Mouse (Mus musculus) intestine, embryonic 15.5 days (tissue): ENCODE results near the gene Pex7. TPM values are rescaled to one million over a fixed set of nuclear protein-coding genes. Genes with fewer than 3 reads are reported as not detected.

Source experiments
- ATAC-seq: fragments of 200-750 bp; cut with Nextera tagmentation; 2 replicates; pipeline ENCODE4 v1.8.0; 2017; ENCODE audit warnings: moderate TSS enrichment, moderate library complexity
- H3K27ac ChIP-seq: fragments of 300-500 bp; sonication (generic); 2 replicates; pipeline ENCODE4 v1.5.1; 2015; ENCODE audit warnings: mild to moderate bottlenecking, inconsistent platforms
- H3K27me3 ChIP-seq: fragments of 300-500 bp; sonication (generic); replicated peaks from 2 replicates; pipeline ENCODE4 v1.6.1; 2015; ENCODE audit warnings: inconsistent platforms
- H3K36me3 ChIP-seq: fragments of 300-500 bp; sonication (generic); 2 replicates; pipeline ENCODE4 v1.6.1; 2015; ENCODE audit warnings: inconsistent platforms
- H3K4me1 ChIP-seq: fragments of 300-500 bp; sonication (generic); replicated peaks from 2 replicates; pipeline ENCODE4 v1.6.1; 2015; ENCODE audit warnings: inconsistent platforms
- H3K4me2 ChIP-seq: fragments of 300-500 bp; sonication (generic); replicated peaks from 2 replicates; pipeline ENCODE4 v1.6.1; 2015; ENCODE audit warnings: mild to moderate bottlenecking, inconsistent platforms
- H3K4me3 ChIP-seq: fragments of 300-500 bp; sonication (generic); replicated peaks from 2 replicates; pipeline ENCODE4 v1.5.1; 2015; ENCODE audit warnings: inconsistent platforms
- H3K9ac ChIP-seq: fragments of 300-500 bp; sonication (generic); 2 replicates; pipeline ENCODE4 v1.6.1; 2015; ENCODE audit warnings: inconsistent platforms
- H3K9me3 ChIP-seq: fragments of 300-500 bp; sonication (generic); 2 replicates; pipeline ENCODE4 v1.6.1; 2016; ENCODE audit warnings: inconsistent platforms
- WGBS: fragments of 180-500 bp; shearing (Covaris S2); methylation state at CpG from one replicate; pipeline ENCODE4 v1.1.7; 2015; 5-methylcytosine and 5-hydroxymethylcytosine counted together
- polyA plus RNA-seq: library from polyadenylated mRNA; unstranded; fragments of >200 nt; fragmentation: Nextera tagmentation; extraction: Ambion mirVana; gene quantifications from 2 replicates; pipeline ENCODE4 v1.2.1, GENCODE M21; 2015

The Pex7 gene
- 48.8 and 50.3 TPM in 2 replicates for polyA plus RNA-seq

GRCm38 (mm10) chr10:19907246-19907804, at the start of gene Pex7:
Gene Pex7, minus strand, starts transcription at chr10:19907689.
- peak within 1 kb of the TSS; percentile 95 for H3K9ac ChIP-seq
- no peaks in the 10 kb centered on the region for H3K9me3 ChIP-seq
- peak; percentile 98 for ATAC-seq
- peak within 1 kb of the TSS; percentile 97 for H3K27ac ChIP-seq
- no peaks in the 10 kb centered on the region for H3K4me1 ChIP-seq
- H3K4me2 ChIP-seq: peak within 1 kb of the TSS; percentile 50
- under 1% methylated on average over 59 of the region's 60 CpGs for WGBS
- no peaks in the 10 kb centered on the region for H3K36me3 ChIP-seq
- H3K4me3 ChIP-seq: peak within 1 kb of the TSS; percentile 85
- no peaks in the 10 kb centered on the region for H3K27me3 ChIP-seq

GRCm38 (mm10) chr10:19956745-19957144, 49.3 kb upstream of the Pex7 start:
- 26% methylated on average over 6 of the region's 6 CpGs for WGBS
- Histone ChIP-seq H3K36me3 (no peaks in the 10 kb centered on the region), H3K27me3 (no peaks in the 10 kb centered on the region), H3K4me3 (no peak overlapping the region), H3K9me3 (no peaks in the 10 kb centered on the region), H3K4me1 (peaks cover 12% of the 10 kb centered on the region), H3K27ac (no peak overlapping the region), H3K9ac (no peak overlapping the region), H3K4me2 (peak overlapping the region; percentile 22; the same call in 1 of the 2 replicates)
- peak; percentile 76 for ATAC-seq

- Histone ChIP-seq H3K9ac (no peak overlapping the region), H3K27ac (no peak overlapping the region), H3K36me3 (no peaks in the 10 kb centered on the region), H3K27me3 (no peaks in the 10 kb centered on the region), H3K4me3 (no peak overlapping the region), H3K4me2 (no peak overlapping the region), H3K9me3 (no peaks in the 10 kb centered on the region), H3K4me1 (peaks cover 12% of the 10 kb centered on the region)
- ATAC-seq: no peak
- WGBS: 94% methylated on average over 6 of the region's 6 CpGs
These were observed 48.3 kb upstream of the Pex7 start for GRCm38 (mm10) chr10:19955817-19956216.

- Histone ChIP-seq H3K9ac (no peak overlapping the region), H3K9me3 (no peaks in the 10 kb centered on the region), H3K4me3 (no peak overlapping the region), H3K4me2 (no peak overlapping the region), H3K4me1 (peaks cover 12% of the 10 kb centered on the region), H3K27me3 (no peaks in the 10 kb centered on the region), H3K36me3 (no peaks in the 10 kb centered on the region), H3K27ac (no peak overlapping the region)
- no peak for ATAC-seq
- 79% methylated on average over 3 of the region's 3 CpGs for WGBS
These were observed 47.1 kb upstream of the Pex7 start for GRCm38 (mm10) chr10:19954572-19954971.

- Histone ChIP-seq H3K27ac (no peak overlapping the region), H3K9ac (no peak overlapping the region), H3K36me3 (no peaks in the 10 kb centered on the region), H3K9me3 (no peaks in the 10 kb centered on the region), H3K4me1 (peaks cover 12% of the 10 kb centered on the region), H3K4me3 (no peak overlapping the region), H3K4me2 (no peak overlapping the region), H3K27me3 (no peaks in the 10 kb centered on the region)
- ATAC-seq: no peak
- 85% methylated on average over 11 of the region's 11 CpGs for WGBS
These were observed 45.7 kb upstream of the Pex7 start for GRCm38 (mm10) chr10:19953032-19953761.

GRCm38 (mm10) chr10:19949106-19949505, 41.6 kb upstream of the Pex7 start:
- WGBS: 86% methylated on average over 4 of the region's 4 CpGs
- no peaks in the 10 kb centered on the region for H3K4me1 ChIP-seq

GRCm38 (mm10) chr10:19948381-19948780, 40.9 kb upstream of the Pex7 start:
- no peaks in the 10 kb centered on the region for H3K27me3 ChIP-seq
- H3K4me1 ChIP-seq: no peaks in the 10 kb centered on the region
- H3K36me3 ChIP-seq: no peaks in the 10 kb centered on the region
- H3K4me3 ChIP-seq: no peak overlapping the region
- H3K4me2 ChIP-seq: no peak overlapping the region
- no peak overlapping the region for H3K9ac ChIP-seq
- H3K9me3 ChIP-seq: no peaks in the 10 kb centered on the region
- H3K27ac ChIP-seq: no peak overlapping the region
- 89% methylated on average over 11 of the region's 11 CpGs for WGBS
- no peak for ATAC-seq

More at GRCm38 (mm10) chr10:19949106-19949505, 41.6 kb upstream of the Pex7 start:
- no peaks in the 10 kb centered on the region for H3K27me3 ChIP-seq
- H3K9ac ChIP-seq: no peak overlapping the region
- H3K27ac ChIP-seq: no peak overlapping the region
- H3K4me2 ChIP-seq: no peak overlapping the region
- no peaks in the 10 kb centered on the region for H3K9me3 ChIP-seq
- ATAC-seq: no peak
- no peak overlapping the region for H3K4me3 ChIP-seq
- no peaks in the 10 kb centered on the region for H3K36me3 ChIP-seq

GRCm38 (mm10) chr10:19947901-19948300, 40.4 kb upstream of the Pex7 start:
- no peaks in the 10 kb centered on the region for H3K4me1 ChIP-seq
- no peaks in the 10 kb centered on the region for H3K36me3 ChIP-seq
- no peaks in the 10 kb centered on the region for H3K9me3 ChIP-seq
- no peak for ATAC-seq
- no peak overlapping the region for H3K4me2 ChIP-seq
- H3K27ac ChIP-seq: no peak overlapping the region
- 92% methylated on average over 5 of the region's 5 CpGs for WGBS
- no peak overlapping the region for H3K4me3 ChIP-seq
- H3K27me3 ChIP-seq: no peaks in the 10 kb centered on the region
- H3K9ac ChIP-seq: no peak overlapping the region

- no peaks in the 10 kb centered on the region for H3K27me3 ChIP-seq
- no peak overlapping the region for H3K27ac ChIP-seq
- no peak overlapping the region for H3K9ac ChIP-seq
- no peak for ATAC-seq
- no peaks in the 10 kb centered on the region for H3K4me1 ChIP-seq
- H3K4me2 ChIP-seq: no peak overlapping the region
- no peak overlapping the region for H3K4me3 ChIP-seq
- H3K36me3 ChIP-seq: no peaks in the 10 kb centered on the region
- 91% methylated on average over 10 of the region's 10 CpGs for WGBS
- H3K9me3 ChIP-seq: no peaks in the 10 kb centered on the region
These were observed 40.0 kb upstream of the Pex7 start for GRCm38 (mm10) chr10:19947441-19947840.

- WGBS: 90% methylated on average over 6 of the region's 6 CpGs
- H3K27me3 ChIP-seq: no peaks in the 10 kb centered on the region
- no peak overlapping the region for H3K4me3 ChIP-seq
- no peaks in the 10 kb centered on the region for H3K4me1 ChIP-seq
- no peak overlapping the region for H3K4me2 ChIP-seq
- H3K9ac ChIP-seq: no peak overlapping the region
- ATAC-seq: no peak
- H3K36me3 ChIP-seq: no peaks in the 10 kb centered on the region
- H3K27ac ChIP-seq: no peak overlapping the region
- no peaks in the 10 kb centered on the region for H3K9me3 ChIP-seq
These were observed 39.2 kb upstream of the Pex7 start for GRCm38 (mm10) chr10:19946644-19947043.

- H3K36me3 ChIP-seq: no peaks in the 10 kb centered on the region
- ATAC-seq: no peak
- H3K4me3 ChIP-seq: no peak overlapping the region
- 69% methylated on average over 7 of the region's 7 CpGs for WGBS
- H3K4me2 ChIP-seq: no peak overlapping the region
- H3K27ac ChIP-seq: no peak overlapping the region
- H3K27me3 ChIP-seq: no peaks in the 10 kb centered on the region
- no peaks in the 10 kb centered on the region for H3K9me3 ChIP-seq
- 0 out of 2 replicates have a peak, but pooled peaks cover 3% of the 10 kb centered on the region for H3K4me1 ChIP-seq
- H3K9ac ChIP-seq: no peak overlapping the region
These were observed 38.2 kb upstream of the Pex7 start for GRCm38 (mm10) chr10:19945651-19946050.

GRCm38 (mm10) chr10:19942621-19943020, 35.1 kb upstream of the Pex7 start:
- H3K4me1 ChIP-seq: peaks cover 12% of the 10 kb centered on the region
- H3K9ac ChIP-seq: no peak overlapping the region
- no peak overlapping the region for H3K27ac ChIP-seq
- WGBS: 95% methylated on average over 3 of the region's 3 CpGs
- no peak overlapping the region for H3K4me3 ChIP-seq
- no peak for ATAC-seq
- H3K36me3 ChIP-seq: no peaks in the 10 kb centered on the region
- H3K9me3 ChIP-seq: no peaks in the 10 kb centered on the region
- no peaks in the 10 kb centered on the region for H3K27me3 ChIP-seq
- no peak overlapping the region for H3K4me2 ChIP-seq

- Histone ChIP-seq H3K4me2 (no peak overlapping the region), H3K4me3 (no peak overlapping the region), H3K27me3 (no peaks in the 10 kb centered on the region), H3K27ac (no peak overlapping the region), H3K4me1 (peaks cover 14% of the 10 kb centered on the region), H3K9me3 (no peaks in the 10 kb centered on the region), H3K9ac (no peak overlapping the region), H3K36me3 (no peaks in the 10 kb centered on the region)
- no peak for ATAC-seq
- WGBS: 87% methylated on average over 9 of the region's 9 CpGs
These were observed 34.4 kb upstream of the Pex7 start for GRCm38 (mm10) chr10:19941914-19942313.
